Mouse (Mus musculus) inflammation-experienced regulatory T-cells (primary cell): ENCODE results near the gene 3300002I08Rik. TPM values are rescaled to one million over a fixed set of nuclear protein-coding genes. Genes with fewer than 3 reads are reported as not detected.

Experiments used
- polyA plus RNA-seq, 2 experiments: library from polyadenylated mRNA; unstranded; fragments of 100-300 nt; shearing (Covaris generic); gene quantifications; one replicate each; pipeline ENCODE4 v1.2.1; 2017

The 3300002I08Rik gene
- polyA plus RNA-seq = 1 to 10 TPM; 6.5 to 7.5 TPM

DNA sequence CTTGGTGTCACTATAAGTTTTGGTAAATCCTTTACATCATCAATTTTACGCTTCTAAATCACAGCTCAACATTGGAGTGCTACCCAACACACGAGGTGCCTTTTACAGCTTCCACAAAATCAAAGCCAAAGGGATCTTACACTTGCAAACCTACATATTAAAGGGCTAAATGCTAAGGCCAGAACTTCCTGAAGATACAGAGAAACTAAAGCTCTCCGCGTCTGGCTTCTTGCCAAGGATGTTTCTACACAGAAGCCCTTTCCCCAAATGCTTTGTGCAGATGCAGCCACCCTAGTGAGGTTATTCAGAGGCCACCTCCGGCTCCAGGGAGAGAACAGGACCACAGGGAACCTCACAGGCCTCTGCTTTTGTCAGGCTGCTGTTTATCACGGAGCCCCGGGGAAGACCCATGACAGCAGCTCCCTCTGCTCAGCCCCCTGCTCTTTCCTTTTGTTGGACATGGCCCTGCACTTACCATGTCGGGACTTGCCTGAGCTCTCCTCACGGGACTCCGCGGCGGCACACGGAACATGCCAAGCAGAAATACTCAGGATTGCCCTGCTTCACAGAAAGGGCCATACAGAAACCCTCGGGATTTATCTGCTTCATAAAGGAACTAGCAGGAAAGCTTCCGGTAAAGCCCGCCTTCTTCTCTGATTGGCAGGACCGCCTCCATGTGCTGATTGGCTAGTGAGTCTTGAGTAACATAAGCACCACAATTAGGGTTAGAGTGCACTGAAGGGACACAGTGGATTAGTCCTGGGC lies at the start of gene 3300002I08Rik:
3300002I08Rik (minus strand) TSS at position 653 of the 765 bp plus-strand sequence.

DNA sequence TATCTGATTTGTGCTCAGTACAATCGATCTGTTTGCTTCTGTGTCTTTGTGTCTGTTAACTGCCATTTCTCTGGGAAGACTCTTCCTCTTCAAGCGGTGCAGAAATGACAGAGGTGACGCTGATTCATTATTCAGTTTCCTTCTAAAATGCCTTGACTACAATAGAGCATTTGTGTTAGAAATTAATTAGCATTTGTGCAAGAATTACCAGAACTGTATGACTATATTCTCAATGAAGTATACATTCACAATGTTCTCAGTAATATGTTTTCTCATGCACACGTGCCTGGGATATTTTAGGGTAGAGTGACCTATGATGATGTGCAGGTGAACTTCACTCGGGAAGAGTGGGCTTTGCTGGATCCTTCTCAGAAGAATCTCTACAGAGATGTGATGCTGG lies 39.2 kb downstream of the 3300002I08Rik start, which contains the start of gene Gm10130:
Gm10130 (plus strand) TSS at position 301 of the 400 bp plus-strand sequence.

Other genes with a start within 250 kb of the 3300002I08Rik start
- gene Zfp120, start 226.1 kb downstream of the 3300002I08Rik start, polyA plus RNA-seq = 10 to 100 TPM; 27.0 to 28.2 TPM
- gene Gm10770, start 183.1 kb downstream of the 3300002I08Rik start, polyA plus RNA-seq = not detected
- gene Gm14139, start 181.0 kb downstream of the 3300002I08Rik start, polyA plus RNA-seq = under 1 TPM; 0.55 to 0.98 TPM
- gene Zfp937, start 144.7 kb downstream of the 3300002I08Rik start, polyA plus RNA-seq = 10 to 100 TPM; 15.3 to 16.9 TPM
- gene Gm21994, start 107.2 kb downstream of the 3300002I08Rik start, polyA plus RNA-seq = 10 to 100 TPM; 30.1 to 39.4 TPM
- not detected for gene Gm14124, start 105.2 kb downstream of the 3300002I08Rik start, polyA plus RNA-seq
- 10 to 100 TPM; 15.4 to 17.1 TPM for gene Gm10130, start 39.1 kb downstream of the 3300002I08Rik start, polyA plus RNA-seq
- gene Zfp442, start 88.7 kb upstream of the 3300002I08Rik start, polyA plus RNA-seq = 1 to 10 TPM; 8.5 to 8.9 TPM
- 1 to 10 TPM in 1 of 2 experiments, under 1 TPM in 1; 0.93 to 3.2 TPM for gene Zfp345, start 122.3 kb upstream of the 3300002I08Rik start, polyA plus RNA-seq
- 100 to 1,000 TPM; 197 to 344 TPM for gene Cst7, start 207.7 kb upstream of the 3300002I08Rik start, polyA plus RNA-seq
- gene Apmap, start 245.8 kb upstream of the 3300002I08Rik start, polyA plus RNA-seq = 10 to 100 TPM; 31.6 to 42.6 TPM